Mouse (Mus musculus): ENCODE results near the gene Sipa1. TPM values are rescaled to one million over a fixed set of nuclear protein-coding genes. Genes with fewer than 3 reads are reported as not detected.
"Not testable (repeated sequence)": the region's sequence is repeated elsewhere in the genome, so short reads cannot be mapped to it uniquely, and the experiment has no call there.

Gene Sipa1
- total RNA-seq, 2 experiments from 2014 or later, result 23.3 to 31.3 TPM

DNA sequence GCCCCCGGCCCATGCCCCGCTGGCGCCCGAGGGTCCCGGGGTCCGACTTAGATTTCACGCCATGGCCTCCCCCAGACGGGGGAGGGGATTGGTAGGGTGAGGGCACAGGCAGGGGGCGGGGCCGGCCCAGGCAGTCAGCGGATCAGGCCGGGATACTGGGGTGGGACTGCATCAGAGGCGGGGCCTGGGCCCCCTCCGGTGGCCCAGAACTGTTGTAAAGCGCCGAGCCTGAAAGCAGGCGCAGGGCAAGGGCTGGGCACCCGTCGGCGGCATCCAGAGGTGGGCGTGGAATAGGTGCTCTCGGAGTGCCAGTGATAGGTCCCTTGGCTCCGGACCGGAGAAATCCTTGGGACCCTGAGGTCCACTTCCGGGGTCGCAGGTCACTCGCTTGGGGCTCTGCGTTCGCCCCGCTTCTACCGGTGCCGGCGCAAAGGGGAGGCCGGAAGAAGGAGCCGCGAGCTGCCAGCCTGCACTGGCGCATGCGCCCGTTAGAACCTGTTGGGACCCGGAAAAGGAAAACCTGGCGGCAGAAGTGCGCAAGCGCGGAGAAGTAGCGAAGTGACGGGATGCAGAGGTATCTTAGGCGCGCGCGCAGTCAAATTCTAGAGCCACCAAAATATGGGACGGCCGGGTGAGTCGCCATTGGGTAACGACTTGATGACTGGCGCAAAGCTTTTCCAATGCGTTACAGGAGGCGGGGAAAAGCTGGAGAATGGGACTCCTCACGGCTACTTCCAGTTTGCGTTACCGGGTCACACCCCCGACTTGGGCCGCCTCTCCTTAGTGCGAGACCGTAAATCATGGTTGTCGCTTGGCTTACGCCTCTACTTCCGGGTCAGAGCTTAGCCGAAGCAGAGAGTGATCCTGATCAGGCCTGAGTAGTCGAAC lies 24.9 kb upstream of the Sipa1 start, which contains the start of the genes Map3k11 and Pcnx3:
Gene Map3k11 (plus strand): TSS at position 543 of the 888 bp plus-strand sequence.
Gene Pcnx3 (minus strand): TSS at position 709 of the 888 bp plus-strand sequence.
- DNase-seq (ENCODE audit: low spot score), result peak; percentile 97
- intact Hi-C loops (cut with DNase I), result no loop called here

DNA sequence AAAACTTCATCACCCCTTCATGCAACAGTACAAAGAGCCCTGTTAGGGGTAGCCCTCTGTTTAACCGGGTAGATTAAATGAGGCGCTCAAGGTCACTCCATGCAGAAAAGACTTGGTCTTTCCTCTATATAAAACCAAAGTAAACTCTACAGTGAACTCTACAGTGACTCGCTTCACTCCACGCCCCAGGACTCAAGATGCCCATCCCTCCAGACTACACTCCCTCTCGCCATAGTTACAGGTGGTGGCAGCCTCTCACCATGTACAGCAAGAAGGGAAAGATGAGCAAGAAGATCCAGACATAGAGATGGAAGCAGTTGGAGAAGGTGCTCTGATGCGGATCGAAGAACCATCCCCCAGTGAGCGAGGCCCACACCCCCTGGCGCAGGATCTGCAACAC lies 24.2 kb upstream of the Sipa1 start:
- no peak for DNase-seq (ENCODE audit: low spot score)
- intact Hi-C loops (cut with DNase I), result loop anchor here (2.0 kb wide), 1 partner anchor 23 kb away; no protein-coding TSS in a partner anchor

DNA sequence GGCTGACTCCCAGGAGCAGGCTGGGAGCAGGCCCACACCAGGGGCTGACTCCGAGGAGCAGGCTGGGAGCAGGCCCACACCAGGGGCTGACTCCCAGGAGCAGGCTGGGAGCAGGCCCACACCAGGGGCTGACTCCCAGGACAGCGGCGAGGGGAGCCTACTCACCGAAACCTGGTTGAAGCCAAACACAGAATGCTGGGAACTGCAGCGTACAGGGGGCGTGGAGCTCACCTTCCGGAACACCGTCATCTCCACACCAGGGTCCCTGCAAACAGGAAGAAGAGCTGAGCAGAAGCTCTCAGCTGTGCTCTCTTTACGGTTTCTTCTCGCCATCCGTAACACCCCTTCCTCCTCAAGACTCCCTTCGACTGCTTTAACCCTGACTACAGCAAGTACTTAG lies 23.4 kb upstream of the Sipa1 start:
- intact Hi-C loops (cut with DNase I), result loop anchor here (2.0 kb wide), 1 partner anchor 22 kb away; no protein-coding TSS in a partner anchor

DNA sequence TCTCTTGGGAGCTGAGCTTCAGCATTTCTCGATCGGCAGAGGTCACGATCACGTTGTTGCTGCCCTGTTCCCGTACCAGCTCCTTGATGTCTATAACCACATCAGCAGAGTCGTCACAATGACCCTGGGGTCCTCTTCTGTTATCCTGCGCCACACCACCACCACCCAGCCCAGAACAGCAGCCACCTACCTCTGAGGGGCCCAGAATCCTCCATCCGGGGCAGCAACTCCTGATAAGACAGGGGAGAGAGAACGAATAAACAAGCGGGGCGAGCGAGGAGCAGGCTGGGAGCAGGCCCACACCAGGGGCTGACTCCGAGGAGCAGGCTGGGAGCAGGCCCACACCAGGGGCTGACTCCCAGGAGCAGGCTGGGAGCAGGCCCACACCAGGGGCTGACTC lies 22.9 kb upstream of the Sipa1 start:
- intact Hi-C loops (cut with DNase I), result loop anchor here (2.0 kb wide), 1 partner anchor 22 kb away; no protein-coding TSS in a partner anchor
- DNase-seq (ENCODE audit: low spot score), result no peak

More for the DNA sequence above, 23.4 kb upstream of the Sipa1 start:
- DNase-seq (ENCODE audit: low spot score), result not testable (repeated sequence)

DNA sequence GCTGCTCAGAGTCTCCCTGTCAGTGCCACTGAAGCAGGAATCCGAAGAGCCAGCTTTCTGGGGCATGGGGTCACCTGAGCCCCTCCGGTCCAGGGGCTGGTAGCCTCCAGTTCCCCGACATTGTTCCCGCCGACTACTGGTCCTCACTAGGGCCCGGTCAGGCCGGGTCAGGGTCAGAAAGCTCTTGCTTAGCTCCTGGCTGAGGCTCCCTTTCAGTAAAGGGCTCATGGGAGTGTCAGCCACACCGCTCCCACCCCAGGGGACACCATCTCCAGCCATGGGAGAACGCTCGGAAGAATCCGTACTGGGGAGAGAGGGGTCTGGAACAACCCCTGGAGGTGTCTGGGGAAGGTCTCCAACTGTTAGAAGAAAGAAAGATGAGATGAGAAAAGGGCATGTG lies 22.4 kb upstream of the Sipa1 start:
- intact Hi-C loops (cut with DNase I), result loop anchor here (2.0 kb wide), 1 partner anchor 21 kb away; no protein-coding TSS in a partner anchor
- no peak for DNase-seq (ENCODE audit: low spot score)

DNA sequence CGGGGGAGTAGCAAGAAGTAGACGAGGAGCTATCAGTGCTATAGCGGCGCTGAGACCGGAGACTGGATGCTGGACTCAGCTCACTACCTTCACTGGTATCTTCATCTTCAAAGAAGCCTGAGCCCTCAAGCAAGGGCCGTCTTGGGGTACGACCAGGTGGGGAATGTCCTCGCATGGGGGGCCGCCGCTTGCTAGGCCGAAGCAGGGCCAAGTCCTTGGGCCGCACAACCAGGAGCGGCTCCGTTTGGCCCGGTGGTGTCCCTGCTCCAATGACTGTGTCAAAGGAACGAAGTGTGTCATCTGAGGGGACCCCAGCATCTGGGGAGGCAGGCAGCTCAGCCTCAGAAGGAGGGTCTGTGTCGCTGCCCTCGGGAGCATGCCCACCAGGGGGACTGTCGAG lies 21.9 kb upstream of the Sipa1 start:
- DNase-seq (ENCODE audit: low spot score), result no peak
- intact Hi-C loops (cut with DNase I), result no loop called here

DNA sequence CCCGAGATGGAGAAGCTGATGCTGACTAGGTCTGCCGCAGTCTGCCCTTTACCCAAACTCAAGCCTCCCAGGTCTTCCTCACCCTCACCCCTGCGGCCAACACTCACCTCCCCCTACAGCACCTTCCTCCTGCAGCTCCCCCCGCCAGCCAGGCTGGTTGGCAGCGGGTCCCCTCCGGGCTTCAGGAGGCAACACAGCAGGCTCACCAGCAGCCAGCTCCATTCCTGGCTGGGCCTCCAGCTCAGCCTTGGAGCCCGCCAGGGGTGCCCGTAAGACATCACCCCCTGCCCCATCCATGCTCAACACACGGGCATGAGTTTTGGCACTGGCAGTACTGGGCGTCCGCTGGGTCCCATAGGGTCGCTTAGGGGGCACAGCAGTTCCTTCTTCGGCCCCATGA lies 21.5 kb upstream of the Sipa1 start:
- no peak for DNase-seq (ENCODE audit: low spot score)
- intact Hi-C loops (cut with DNase I), result no loop called here

DNA sequence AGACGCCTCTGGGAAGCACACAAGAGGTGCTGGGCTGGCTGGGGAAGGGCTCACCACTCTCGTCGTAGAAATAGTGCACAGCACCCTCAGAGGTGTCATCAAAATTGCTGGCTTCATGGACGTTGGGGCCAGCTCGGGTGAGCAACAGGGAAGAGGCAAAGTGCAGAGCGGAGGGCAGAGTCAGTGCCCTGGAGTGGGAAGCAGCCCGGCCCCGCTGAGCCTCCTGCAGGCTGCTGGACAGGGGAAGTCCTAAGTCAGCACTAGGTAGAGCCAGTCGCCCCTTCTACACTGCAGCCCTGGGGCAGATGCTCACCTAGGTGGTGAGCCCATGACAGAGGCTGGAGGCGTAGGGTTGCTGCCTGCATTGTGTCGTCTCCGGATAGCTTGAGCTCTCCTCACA lies 20.7 kb upstream of the Sipa1 start:
- DNase-seq (ENCODE audit: low spot score), result no peak
- intact Hi-C loops (cut with DNase I), result no loop called here

DNA sequence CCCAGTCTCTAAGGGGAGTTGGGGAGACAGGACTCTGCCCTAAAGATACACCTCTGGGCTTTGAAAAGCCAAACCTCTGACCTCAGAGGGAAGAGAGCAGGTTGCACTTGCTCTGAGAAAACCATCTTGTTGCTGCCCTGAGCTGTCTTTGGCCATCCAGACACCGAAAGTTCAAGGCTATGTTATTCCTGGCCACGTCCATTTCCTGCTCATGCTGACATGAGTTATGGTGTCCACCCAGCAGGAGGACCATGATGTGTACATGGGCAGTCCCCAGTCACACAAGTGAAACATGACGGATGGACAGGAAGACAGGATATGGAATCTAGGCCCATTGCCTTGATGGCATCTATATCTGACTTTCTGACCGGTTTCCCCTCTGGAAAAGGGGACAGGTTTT lies 16.9 kb upstream of the Sipa1 start:
- intact Hi-C loops (cut with DNase I), result no loop called here
- DNase-seq (ENCODE audit: low spot score), result no peak

DNA sequence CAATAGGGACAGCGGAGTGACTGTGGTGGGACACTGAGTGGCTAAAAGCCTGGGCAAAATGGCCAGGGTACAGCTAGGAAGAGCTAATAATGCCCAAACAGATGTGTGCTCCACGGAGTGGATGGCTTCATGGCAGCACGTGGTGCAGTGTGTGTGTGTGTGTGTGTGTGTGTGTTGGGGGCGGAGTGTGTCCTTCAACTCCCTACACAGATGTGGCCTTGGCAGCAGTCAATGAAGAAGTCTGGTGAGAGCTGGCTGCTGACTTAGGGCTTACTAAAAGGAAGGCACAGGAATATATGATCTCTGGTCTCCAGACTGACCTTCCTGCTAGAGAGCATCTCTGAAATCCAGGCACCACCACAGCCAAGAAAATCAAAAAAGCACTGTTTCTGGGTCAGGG lies 4.9 kb upstream of the Sipa1 start:
- no peak for DNase-seq (ENCODE audit: low spot score)
- intact Hi-C loops (cut with DNase I), result no loop called here

DNA sequence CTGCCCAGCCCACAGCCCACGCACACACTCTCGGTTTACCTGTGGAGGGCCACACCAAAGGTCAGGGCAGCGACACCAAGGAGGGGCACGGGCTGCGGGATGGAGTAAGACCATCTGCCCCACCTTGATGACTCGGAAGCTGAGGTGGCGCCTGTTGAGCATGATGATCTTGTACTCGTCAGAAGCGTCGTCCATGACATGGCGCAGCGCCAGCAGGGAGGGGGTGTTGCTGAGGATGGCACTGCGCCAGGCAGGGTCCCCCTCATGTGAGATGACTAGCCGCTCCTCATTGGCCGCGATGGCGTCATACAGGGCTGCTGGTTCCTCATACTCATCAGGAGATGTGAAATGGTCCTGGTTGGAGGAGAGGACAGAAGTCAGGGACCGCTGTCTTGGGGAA lies 2.9 kb upstream of the Sipa1 start:
- no peak for DNase-seq (ENCODE audit: low spot score)
- intact Hi-C loops (cut with DNase I), result no loop called here

DNA sequence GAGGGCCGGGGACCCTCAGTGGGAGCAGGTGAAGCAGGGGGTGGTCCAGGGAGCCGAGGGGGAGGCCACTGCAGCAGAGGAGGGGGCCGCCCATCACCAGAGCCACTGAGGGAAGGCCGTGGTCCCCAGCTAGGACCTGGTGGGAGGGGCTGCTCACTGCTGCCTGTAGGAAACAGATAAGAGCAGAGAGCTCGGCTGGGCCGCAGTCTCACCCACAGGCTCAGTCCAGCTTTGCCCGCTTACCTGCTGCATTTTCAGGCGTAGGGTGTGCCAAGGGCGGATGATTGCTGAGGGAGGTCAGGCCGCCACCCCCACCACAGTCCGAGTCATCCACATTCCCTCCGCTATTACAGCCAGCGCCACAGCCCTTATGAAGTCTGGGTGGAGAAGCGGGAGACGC lies 2.0 kb upstream of the Sipa1 start:
- DNase-seq (ENCODE audit: low spot score), result no peak
- intact Hi-C loops (cut with DNase I), result loop anchor here (2.0 kb wide), 1 partner anchor 21 kb away; no protein-coding TSS in a partner anchor

DNA sequence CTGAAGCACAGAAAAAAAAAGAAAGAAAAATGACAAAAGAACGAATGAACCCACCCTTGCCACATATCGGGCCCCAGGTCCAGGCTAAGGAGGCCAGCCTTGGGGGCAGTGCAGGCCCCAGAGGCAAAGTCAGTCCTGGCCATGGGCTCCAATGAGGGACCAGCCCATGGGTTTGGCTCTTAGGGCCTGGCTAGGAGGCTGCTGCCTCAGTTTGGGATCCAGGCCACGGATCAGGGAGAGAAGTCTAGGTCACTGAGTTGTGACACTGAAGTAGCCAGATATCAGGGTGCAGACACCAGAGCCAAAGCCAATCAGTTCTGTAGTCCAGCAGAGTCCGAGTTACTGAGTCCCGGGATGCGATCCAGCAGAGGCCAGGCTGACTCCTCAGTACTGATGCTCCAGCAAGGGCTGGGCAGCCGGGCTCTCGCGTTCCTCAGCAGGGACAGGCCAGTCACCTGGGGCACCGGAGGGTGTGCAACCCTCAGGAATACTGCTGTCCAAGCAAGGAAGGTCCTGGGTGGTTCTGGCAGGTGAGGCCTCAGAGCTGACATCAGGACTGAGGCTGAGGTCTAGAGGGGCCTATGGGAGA lies 1.3 kb upstream of the Sipa1 start:
- intact Hi-C loops (cut with DNase I), result loop anchor here (2.0 to 5.0 kb wide), 2 partner anchors 22 to 52 kb away; partner anchors contain the start of gene Kat5

DNA sequence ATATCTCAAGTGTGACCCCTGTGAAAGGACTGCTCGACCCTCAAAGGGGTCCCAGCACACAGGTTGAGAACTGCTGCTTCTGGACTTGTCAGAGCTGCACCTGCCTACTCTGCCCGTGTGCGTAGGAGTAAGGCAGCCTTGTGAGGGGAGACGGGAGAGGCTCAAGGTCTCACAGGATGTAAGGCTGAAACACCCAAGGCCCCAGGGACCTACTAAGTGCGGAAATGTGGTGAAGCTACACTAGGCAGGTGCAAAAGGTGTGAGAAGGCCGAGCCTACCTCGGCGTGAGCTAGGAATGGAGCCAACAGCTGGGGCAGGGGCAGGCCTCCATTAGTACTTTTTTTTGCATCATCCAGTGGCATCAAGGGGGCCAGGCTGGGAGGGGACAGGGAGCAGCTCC lies 1.2 kb downstream of the Sipa1 start:
- DNase-seq (ENCODE audit: low spot score), result no peak
- intact Hi-C loops (cut with DNase I), result loop anchor here (2.0 to 5.0 kb wide), 2 partner anchors 26 to 50 kb away; partner anchors contain the start of genes Kat5 and Rela

More for the DNA sequence above, 1.3 kb upstream of the Sipa1 start:
- DNase-seq (ENCODE audit: low spot score), result no peak

DNA sequence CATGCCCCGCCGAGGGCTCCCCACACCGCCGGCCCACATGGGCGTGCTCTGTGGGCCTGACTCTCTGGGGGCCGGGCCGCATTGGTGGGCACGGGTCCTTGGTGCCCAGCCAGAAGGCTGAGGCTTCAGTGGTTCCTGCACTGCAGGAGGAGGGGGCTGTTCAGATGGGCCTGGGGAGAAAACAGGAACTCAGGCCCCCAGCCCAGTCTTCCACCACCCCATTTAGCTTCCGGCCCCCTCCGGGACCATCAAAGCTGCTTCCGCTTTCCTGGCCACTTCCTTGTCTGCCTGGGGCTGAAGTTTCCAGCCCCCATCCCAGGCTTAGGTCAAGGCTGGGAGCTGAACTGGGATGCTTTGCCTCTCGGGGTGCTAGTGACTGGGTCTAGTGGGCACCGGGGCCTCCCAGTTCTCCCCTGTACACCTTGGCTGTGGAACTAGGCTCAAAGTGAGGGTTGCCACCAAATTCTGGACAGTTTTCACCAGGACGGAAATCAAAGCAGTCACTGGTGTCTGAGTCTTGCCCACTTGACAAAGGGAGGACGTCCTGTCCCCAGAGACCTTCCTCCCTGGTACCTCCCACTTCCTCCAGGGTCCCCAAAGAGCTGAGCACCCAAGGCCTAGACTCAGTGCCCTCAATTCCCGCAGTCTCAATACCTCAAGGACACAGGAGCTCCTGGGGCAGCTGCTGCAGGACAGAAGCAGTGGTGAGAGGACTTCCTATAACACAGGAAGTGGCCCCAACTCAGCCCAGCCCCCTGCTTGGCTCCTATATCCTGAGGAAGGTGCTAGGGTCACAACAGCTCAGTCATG lies 2.4 kb downstream of the Sipa1 start:
- DNase-seq (ENCODE audit: low spot score), result peak; percentile 47
- intact Hi-C loops (cut with DNase I), result loop anchor here (5.0 kb wide), 1 partner anchor 49 kb away; the partner anchor contains the start of gene Kat5

DNA sequence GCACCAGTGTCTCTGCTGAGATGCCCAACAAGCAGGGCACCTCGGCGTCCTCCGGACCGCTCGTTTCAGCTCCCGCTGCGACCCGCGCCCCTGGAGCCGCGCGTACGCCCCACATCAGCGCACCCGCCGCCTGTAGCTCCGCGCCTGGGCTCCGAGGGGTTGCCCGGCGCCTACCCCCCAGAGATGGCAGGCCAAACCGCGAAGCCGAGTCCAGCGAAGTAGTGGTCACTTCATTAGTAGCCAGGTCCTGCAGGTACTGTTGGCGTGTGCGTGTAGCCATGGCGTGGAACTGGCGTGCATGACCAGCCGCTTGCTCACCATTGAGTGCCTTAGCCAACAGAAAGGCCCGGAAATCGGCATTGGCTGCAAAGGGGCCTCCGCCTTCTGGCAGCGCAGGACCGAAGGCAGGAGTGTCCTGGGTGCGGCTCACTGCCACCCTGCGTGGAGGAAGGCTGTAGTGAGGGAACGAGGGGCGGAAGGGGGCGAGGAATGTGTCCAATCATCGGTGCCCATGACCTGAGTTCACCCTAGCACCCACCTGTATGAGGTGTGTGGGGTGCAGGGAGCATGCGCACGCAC lies 8.7 kb downstream of the Sipa1 start:
- intact Hi-C loops (cut with DNase I), result no loop called here
- DNase-seq (ENCODE audit: low spot score), result no peak

DNA sequence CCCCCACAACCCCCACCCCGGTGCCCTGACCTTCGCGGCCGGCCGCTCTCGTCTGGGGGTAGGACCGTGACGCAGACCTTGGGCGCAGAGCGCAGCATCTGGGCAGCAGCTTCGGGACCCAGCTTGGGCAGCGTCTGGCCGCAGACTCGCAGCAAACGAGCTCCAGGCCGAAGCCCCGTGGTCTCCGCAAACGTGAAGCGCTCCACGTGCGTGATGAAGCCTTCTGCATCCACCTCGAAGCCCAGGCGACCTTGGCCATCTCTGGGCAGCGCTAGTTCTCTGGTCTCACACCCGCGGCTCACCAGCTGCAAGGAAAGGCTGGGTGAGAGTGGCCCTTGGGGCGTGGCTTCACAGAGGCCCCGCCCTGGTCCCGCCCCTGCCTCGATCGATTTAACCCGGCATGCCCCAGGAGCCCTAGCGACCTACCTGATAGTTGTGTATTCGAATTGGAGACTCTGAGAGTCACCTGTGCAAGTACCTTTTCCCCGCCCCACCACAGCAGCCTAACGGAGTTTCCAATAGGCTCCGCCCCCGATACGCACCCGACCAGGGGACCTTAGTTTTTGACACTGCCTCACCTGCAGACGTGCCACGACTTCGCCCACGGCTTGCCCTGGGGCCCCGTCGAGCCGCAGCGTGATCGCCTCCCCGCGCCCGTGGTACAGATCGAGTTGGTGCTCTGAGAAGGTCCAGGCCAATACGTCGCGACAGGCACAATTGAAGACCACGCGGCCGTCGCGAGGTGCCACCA lies 9.4 kb downstream of the Sipa1 start:
- intact Hi-C loops (cut with DNase I), result no loop called here
- DNase-seq (ENCODE audit: low spot score), result no peak

DNA sequence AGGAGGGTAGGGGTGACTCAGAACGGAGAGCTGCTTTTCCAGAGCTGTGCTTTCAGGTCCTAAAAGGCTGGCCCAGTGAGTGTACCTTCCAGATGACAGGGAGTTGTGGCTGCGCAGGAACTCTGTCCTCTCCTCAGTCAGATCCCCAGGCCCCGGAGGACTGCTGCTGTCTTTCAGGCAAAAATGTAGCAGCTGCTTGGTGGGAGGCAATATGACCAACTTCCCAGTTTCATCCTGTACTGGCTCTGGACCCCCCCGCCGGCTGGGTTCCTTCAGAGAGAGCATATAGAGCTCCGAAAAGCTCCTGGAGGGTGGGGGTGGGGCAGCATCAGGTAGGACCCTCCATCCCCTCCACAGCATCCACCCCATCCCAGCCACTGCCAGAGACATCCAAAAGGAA lies 10.9 kb downstream of the Sipa1 start:
- intact Hi-C loops (cut with DNase I), result no loop called here
- DNase-seq (ENCODE audit: low spot score), result no peak
